Mouse (Mus musculus) liver, postnatal 0 days (tissue): ENCODE data around the gene Rgma.

ENCODE experiments used
- CTCF ChIP-seq: sonication (generic); IDR thresholded peaks from 2 replicates; pipeline ENCODE4 v1.5.1; 2016; ENCODE audit warnings: antibody characterized with exemption, low read depth
- EP300 ChIP-seq: IDR thresholded peaks from 2 replicates; pipeline ENCODE4 v1.6.1; 2016; ENCODE audit warnings: antibody characterized with exemption, low read depth, mild to moderate bottlenecking

- TF ChIP-seq CTCF (no peak), EP300 (no peak)
These were observed 58.5 kb downstream of the Rgma start for GRCm38 (mm10) chr7:73433637-73434335.
